Mouse (Mus musculus) liver, embryonic 14.5 days (tissue): ENCODE data around the gene Pknox2. TPM values are rescaled to one million over a fixed set of nuclear protein-coding genes. Genes with fewer than 3 reads are reported as not detected.

Experiments
- ATAC-seq: fragments of 200-750 bp; cut with Nextera tagmentation; 2 replicates; pipeline ENCODE4 v1.8.0; 2017; ENCODE audit warnings: moderate number of reproducible peaks, mild to moderate bottlenecking, moderate library complexity; ENCODE audit not compliant: insufficient read depth
- DNase-seq, 3 experiments: peaks; one replicate each; pipeline ENCODE4 v3.0.0-alpha.2; 2012 to 2013; ENCODE audit warnings: low read depth in 3 of 3, low spot score in 3 of 3
- H3K27ac ChIP-seq: fragments of 300-500 bp; sonication (generic); 2 replicates; pipeline ENCODE4 v1.5.1; 2014; ENCODE audit warnings: moderate library complexity, mild to moderate bottlenecking, control low read depth, inconsistent platforms
- H3K27me3 ChIP-seq: fragments of 300-500 bp; sonication (generic); 2 replicates; pipeline ENCODE4 v1.6.1; 2014; ENCODE audit warnings: mild to moderate bottlenecking, low read length, moderate library complexity; ENCODE audit not compliant: control insufficient read depth, insufficient read depth
- H3K36me3 ChIP-seq: fragments of 300-500 bp; sonication (generic); replicated peaks from 2 replicates; pipeline ENCODE4 v1.6.1; 2014; ENCODE audit warnings: low read depth; ENCODE audit not compliant: control insufficient read depth, insufficient read depth
- H3K4me1 ChIP-seq, 2 experiments: fragments of 200-500 bp in 1 of 2; fragments of 300-500 bp in 1 of 2; sonication (generic) in 1 of 2; replicated peaks; 2 replicates each; pipeline ENCODE4 v1.6.1; 2012 to 2014; ENCODE audit warnings: antibody characterized with exemption in 1 of 2, inconsistent platforms in 1 of 2, low read length in 1 of 2; ENCODE audit not compliant: control insufficient read depth in 2 of 2, insufficient read depth in 2 of 2
- H3K4me2 ChIP-seq: fragments of 300-500 bp; sonication (generic); 2 replicates; pipeline ENCODE4 v1.6.1; 2014; ENCODE audit warnings: low read depth, mild to moderate bottlenecking, control low read depth, moderate library complexity
- H3K4me3 ChIP-seq, 2 experiments: fragments of 200-500 bp in 1 of 2; fragments of 300-500 bp in 1 of 2; sonication (generic) in 1 of 2; 2 replicates each; pipeline ENCODE4 v1.5.1; 2012 to 2014; ENCODE audit warnings: low read depth in 2 of 2, low read length in 2 of 2, mild to moderate bottlenecking in 2 of 2, control low read depth in 1 of 2, inconsistent platforms in 1 of 2, moderate library complexity in 1 of 2; ENCODE audit not compliant: insufficient read depth in 1 of 2
- H3K9ac ChIP-seq: fragments of 300-500 bp; sonication (generic); replicated peaks from 2 replicates; pipeline ENCODE4 v1.6.1; 2014; ENCODE audit warnings: mild to moderate bottlenecking, control low read depth, moderate library complexity
- H3K9me3 ChIP-seq: fragments of 300-500 bp; sonication (generic); 2 replicates; pipeline ENCODE4 v1.6.1; 2016; ENCODE audit warnings: low read length, mixed read lengths; ENCODE audit not compliant: control insufficient read depth
- CTCF ChIP-seq: IDR thresholded peaks from 2 replicates; pipeline ENCODE4 v1.5.1; 2016; ENCODE audit warnings: antibody characterized with exemption, low read depth, control low read depth
- EP300 ChIP-seq: IDR thresholded peaks from 2 replicates; pipeline ENCODE4 v1.6.1; 2016; ENCODE audit warnings: antibody characterized with exemption, low read depth
- WGBS: fragments of 180-500 bp; shearing (Covaris S2); extraction: QIAGEN DNeasy Blood & Tissue Kit; methylation state at CpG from one replicate; pipeline ENCODE4 v1.1.7; 2014; ENCODE audit not compliant: insufficient replicate concordance; 5-methylcytosine and 5-hydroxymethylcytosine counted together
- polyA plus RNA-seq, 2 experiments: library from polyadenylated mRNA; depleted of rRNA in 1 of 2; stranded (reverse) in 1 of 2; unstranded in 1 of 2; fragments of >200 nt; fragmentation: Nextera tagmentation in 1 of 2; extraction: Ambion mirVana in 1 of 2; gene quantifications; 2 replicates each; pipeline versions ENCODE4 v1.2.1 to v1.2.3; 2012 to 2014

The Pknox2 gene
- polyA plus RNA-seq, 2 experiments, result 0.08 to 0.18 TPM

GRCm38 (mm10) chr9:37094230-37094990 is 52.8 kb downstream of the Pknox2 start:
- Histone ChIP-seq H3K36me3 (no peaks in the 10 kb centered on the region), H3K4me3 (no peak overlapping the region), H3K27me3 (no peaks in the 10 kb centered on the region), H3K4me1 (peaks cover 0 to 4% of the 10 kb centered on the region in 2 experiments; a peak in 1 of 4 replicates), H3K9me3 (no peaks in the 10 kb centered on the region), H3K9ac (no peak overlapping the region), H3K4me2 (no peak overlapping the region), H3K27ac (no peak overlapping the region)
- ATAC-seq (no peak), DNase-seq (no peak)
- no peak for TF ChIP-seq CTCF
- no peak for TF ChIP-seq EP300
- 49% methylated on average over 11 of the region's 11 CpGs for WGBS

GRCm38 (mm10) chr9:37093086-37093485 is 54.1 kb downstream of the Pknox2 start:
- 20% methylated on average over 5 of the region's 5 CpGs for WGBS
- H3K4me2 ChIP-seq, result no peak overlapping the region
- H3K9me3 ChIP-seq, result no peaks in the 10 kb centered on the region
- H3K9ac ChIP-seq, result no peak overlapping the region
- peak in 2 of 3 experiments; percentile 4 to 7 for DNase-seq
- H3K27ac ChIP-seq, result no peak overlapping the region
- ATAC-seq, result peak; percentile 23; the same call in 1 of the 2 replicates
- H3K4me3 ChIP-seq, result no peak overlapping the region
- peaks cover 0 to 4% of the 10 kb centered on the region in 2 experiments; a peak in 1 of 4 replicates for H3K4me1 ChIP-seq
- no peaks in the 10 kb centered on the region for H3K36me3 ChIP-seq
- TF ChIP-seq CTCF (no peak), EP300 (no peak)
- H3K27me3 ChIP-seq, result no peaks in the 10 kb centered on the region

GRCm38 (mm10) chr9:37089894-37090652 is 57.1 kb downstream of the Pknox2 start:
- H3K9ac ChIP-seq, result no peak overlapping the region
- no peaks in the 10 kb centered on the region for H3K36me3 ChIP-seq
- ATAC-seq (no peak), DNase-seq (no peak)
- H3K27ac ChIP-seq, result no peak overlapping the region
- peaks cover 0 to 4% of the 10 kb centered on the region in 2 experiments; a peak in 1 of 4 replicates for H3K4me1 ChIP-seq
- no peaks in the 10 kb centered on the region for H3K27me3 ChIP-seq
- no peak overlapping the region for H3K4me2 ChIP-seq
- TF ChIP-seq CTCF (no peak), EP300 (no peak)
- H3K9me3 ChIP-seq, result no peaks in the 10 kb centered on the region
- no peak overlapping the region for H3K4me3 ChIP-seq
- 61% methylated on average over 6 of the region's 6 CpGs for WGBS

GRCm38 (mm10) chr9:37085370-37085769 is 61.8 kb downstream of the Pknox2 start:
- Histone ChIP-seq H3K36me3 (no peaks in the 10 kb centered on the region), H3K9me3 (no peaks in the 10 kb centered on the region), H3K27ac (no peak overlapping the region), H3K9ac (no peak overlapping the region), H3K4me1 (no peaks in the 10 kb centered on the region), H3K4me3 (no peak overlapping the region), H3K4me2 (no peak overlapping the region), H3K27me3 (no peaks in the 10 kb centered on the region)
- ATAC-seq (no peak), DNase-seq (no peak)
- no peak for TF ChIP-seq EP300
- TF ChIP-seq CTCF, result no peak
- 51% methylated on average over 2 of the region's 2 CpGs for WGBS

- H3K27ac ChIP-seq, result no peak overlapping the region
- TF ChIP-seq CTCF (no peak), EP300 (no peak)
- DNase-seq (no peak), ATAC-seq (no peak)
- no peaks in the 10 kb centered on the region for H3K4me1 ChIP-seq
- H3K4me3 ChIP-seq, result no peak overlapping the region
- H3K9me3 ChIP-seq, result no peaks in the 10 kb centered on the region
- no peaks in the 10 kb centered on the region for H3K27me3 ChIP-seq
- H3K9ac ChIP-seq, result no peak overlapping the region
- H3K4me2 ChIP-seq, result no peak overlapping the region
- H3K36me3 ChIP-seq, result no peaks in the 10 kb centered on the region
- WGBS, result 76% methylated on average over 10 of the region's 10 CpGs
Measured at GRCm38 (mm10) chr9:37082246-37082645, 65.0 kb downstream of the Pknox2 start.
